Mouse (Mus musculus) brain, embryonic 14.5 days (tissue): ENCODE results near the gene Msln.

Source experiments
- CTCF ChIP-seq: fragments of 200-500 bp; IDR thresholded peaks from 2 replicates; pipeline ENCODE4 v1.5.1; 2012; ENCODE audit warnings: inconsistent platforms, mild to moderate bottlenecking, moderate library complexity, borderline replicate concordance; ENCODE audit not compliant: insufficient read depth, insufficient read length; ENCODE audit errors: extremely low read depth
- POLR2A ChIP-seq: fragments of 200-500 bp; IDR thresholded peaks from 2 replicates; pipeline ENCODE4 v1.6.1; 2012; ENCODE audit warnings: mild to moderate bottlenecking, inconsistent platforms, borderline replicate concordance; ENCODE audit not compliant: poor library complexity, insufficient read depth, insufficient read length, severe bottlenecking; ENCODE audit errors: extremely low read depth

GRCm38 (mm10) chr17:25762591-25762990 lies 8.4 kb upstream of the Msln start:
- TF ChIP-seq CTCF = no peak
- TF ChIP-seq POLR2A = no peak
